Mouse (Mus musculus): ENCODE measurements around the gene Nckap5l. TPM values are rescaled to one million over a fixed set of nuclear protein-coding genes. Genes with fewer than 3 reads are reported as not detected.

Nckap5l gene
- total RNA-seq (2012; rRNA removed) = 5.9 and 6.3 TPM in 2 replicates

GRCm38 (mm10) chr15:99457606-99458401 lies at the start of gene Nckap5l:
Gene Nckap5l (minus strand): TSS chr15:99457748.
- TF ChIP-seq CHD2 (IDR thresholded peaks at IDR 0.05; ENCODE audit: low read depth, low read length) (no peak), HCFC1 (IDR thresholded peaks at IDR 0.05; ENCODE audit: borderline replicate concordance, insufficient read depth, low read length) (no peak)
- in situ Hi-C loops (cut with MboI; ENCODE audit: low sequenced_read_pairs in 2 of 2, unreplicated experiment in 2 of 2) = no loop called here
- H3K4me1 ChIP-seq (ENCODE audit: control insufficient read depth in 2 of 2, insufficient read depth in 2 of 2, low read length in 2 of 2, poor library complexity in 1 of 2) = peaks cover 2 to 17% of the 10 kb centered on the region in 2 experiments

GRCm38 (mm10) chr15:99505324-99506095 lies 48.0 kb upstream of the Nckap5l start:
- Histone ChIP-seq H3K36me3 (ENCODE audit: control insufficient read depth, insufficient read depth, low read length, poor library complexity, severe bottlenecking) (no peaks in the 10 kb centered on the region), H3K9ac (ENCODE audit: insufficient read depth, low read depth, low read length, poor library complexity, severe bottlenecking) (no peak overlapping the region), H3K4me3 (ENCODE audit: insufficient read depth in 1 of 2, low read depth in 1 of 2, low read length in 2 of 2, poor library complexity in 1 of 2, severe bottlenecking in 1 of 2) (no peak overlapping the region), H3K27ac (ENCODE audit: insufficient read depth, low read depth, low read length, poor library complexity, severe bottlenecking) (no peak overlapping the region), H3K4me1 (ENCODE audit: control insufficient read depth in 2 of 2, insufficient read depth in 2 of 2, low read length in 2 of 2, poor library complexity in 1 of 2) (peaks cover 0 to 4% of the 10 kb centered on the region in 2 experiments; a peak in 1 of 4 replicates), H3K9me3 (ENCODE audit: control insufficient read depth, insufficient read depth, low read depth, low read length) (no peaks in the 10 kb centered on the region)
- no peak for DNase-seq (ENCODE audit: low read depth, low spot score)
- in situ Hi-C loops (cut with MboI; ENCODE audit: low sequenced_read_pairs in 2 of 2, unreplicated experiment in 2 of 2) = no loop called here
- TF ChIP-seq CHD2 (IDR thresholded peaks at IDR 0.05; ENCODE audit: low read depth, low read length) (no peak), ZC3H11A (IDR thresholded peaks at IDR 0.05; ENCODE audit: borderline replicate concordance, low read depth, low read length) (no peak), MAFK (IDR thresholded peaks at IDR 0.05; ENCODE audit: insufficient read depth, low read depth, low read length) (no peak), ZNF384 (IDR thresholded peaks at IDR 0.05; ENCODE audit: low read depth, low read length) (no peak), HCFC1 (IDR thresholded peaks at IDR 0.05; ENCODE audit: borderline replicate concordance, insufficient read depth, low read length) (no peak)

More at GRCm38 (mm10) chr15:99457606-99458401, at the start of gene Nckap5l:
- H3K9me3 ChIP-seq (ENCODE audit: control insufficient read depth, insufficient read depth, low read depth, low read length) = no peaks in the 10 kb centered on the region
- H3K9ac ChIP-seq (ENCODE audit: insufficient read depth, low read depth, low read length, poor library complexity, severe bottlenecking) = peak within 1 kb of the TSS; percentile 67
- DNase-seq (ENCODE audit: low read depth, low spot score) = peak; percentile 91
- peak within 1 kb of the TSS; percentile 91 to 100 for H3K4me3 ChIP-seq (ENCODE audit: insufficient read depth in 1 of 2, low read depth in 1 of 2, low read length in 2 of 2, poor library complexity in 1 of 2, severe bottlenecking in 1 of 2)
- H3K27ac ChIP-seq (ENCODE audit: insufficient read depth, low read depth, low read length, poor library complexity, severe bottlenecking) = peak within 1 kb of the TSS; percentile 29; the same call in 1 of the 2 replicates
- no peaks in the 10 kb centered on the region for H3K36me3 ChIP-seq (ENCODE audit: control insufficient read depth, insufficient read depth, low read length, poor library complexity, severe bottlenecking)

- no peak overlapping the region for H3K4me3 ChIP-seq (ENCODE audit: insufficient read depth in 1 of 2, low read depth in 1 of 2, low read length in 2 of 2, poor library complexity in 1 of 2, severe bottlenecking in 1 of 2)
- in situ Hi-C loops (cut with MboI; ENCODE audit: low sequenced_read_pairs in 2 of 2, unreplicated experiment in 2 of 2) = no loop called here
- no peak overlapping the region for H3K27ac ChIP-seq (ENCODE audit: insufficient read depth, low read depth, low read length, poor library complexity, severe bottlenecking)
- H3K9me3 ChIP-seq (ENCODE audit: control insufficient read depth, insufficient read depth, low read depth, low read length) = no peaks in the 10 kb centered on the region
- no peak for TF ChIP-seq ZC3H11A (IDR thresholded peaks at IDR 0.05; ENCODE audit: borderline replicate concordance, low read depth, low read length)
- no peak for TF ChIP-seq HCFC1 (IDR thresholded peaks at IDR 0.05; ENCODE audit: borderline replicate concordance, insufficient read depth, low read length)
- TF ChIP-seq CHD2 (IDR thresholded peaks at IDR 0.05; ENCODE audit: low read depth, low read length) = no peak
- no peak for TF ChIP-seq ZNF384 (IDR thresholded peaks at IDR 0.05; ENCODE audit: low read depth, low read length)
- no peak for TF ChIP-seq MAFK (IDR thresholded peaks at IDR 0.05; ENCODE audit: insufficient read depth, low read depth, low read length)
- peaks cover 0 to 4% of the 10 kb centered on the region in 2 experiments; a peak in 1 of 4 replicates for H3K4me1 ChIP-seq (ENCODE audit: control insufficient read depth in 2 of 2, insufficient read depth in 2 of 2, low read length in 2 of 2, poor library complexity in 1 of 2)
- H3K36me3 ChIP-seq (ENCODE audit: control insufficient read depth, insufficient read depth, low read length, poor library complexity, severe bottlenecking) = no peaks in the 10 kb centered on the region
- DNase-seq (ENCODE audit: low read depth, low spot score) = no peak
- H3K9ac ChIP-seq (ENCODE audit: insufficient read depth, low read depth, low read length, poor library complexity, severe bottlenecking) = no peak overlapping the region
Measured at GRCm38 (mm10) chr15:99503256-99503655, 45.7 kb upstream of the Nckap5l start.

GRCm38 (mm10) chr15:99502311-99502831 lies 44.8 kb upstream of the Nckap5l start:
- no peak overlapping the region for H3K9ac ChIP-seq (ENCODE audit: insufficient read depth, low read depth, low read length, poor library complexity, severe bottlenecking)
- no peak overlapping the region for H3K4me3 ChIP-seq (ENCODE audit: insufficient read depth in 1 of 2, low read depth in 1 of 2, low read length in 2 of 2, poor library complexity in 1 of 2, severe bottlenecking in 1 of 2)
- no peaks in the 10 kb centered on the region for H3K9me3 ChIP-seq (ENCODE audit: control insufficient read depth, insufficient read depth, low read depth, low read length)
- DNase-seq (ENCODE audit: low read depth, low spot score) = no peak
- H3K36me3 ChIP-seq (ENCODE audit: control insufficient read depth, insufficient read depth, low read length, poor library complexity, severe bottlenecking) = no peaks in the 10 kb centered on the region
- H3K4me1 ChIP-seq (ENCODE audit: control insufficient read depth in 2 of 2, insufficient read depth in 2 of 2, low read length in 2 of 2, poor library complexity in 1 of 2) = peaks cover under 1 to 7% of the 10 kb centered on the region in 2 experiments; a peak in 2 of 4 replicates
- in situ Hi-C loops (cut with MboI; ENCODE audit: low sequenced_read_pairs in 2 of 2, unreplicated experiment in 2 of 2) = no loop called here
- no peak overlapping the region for H3K27ac ChIP-seq (ENCODE audit: insufficient read depth, low read depth, low read length, poor library complexity, severe bottlenecking)
- TF ChIP-seq HCFC1 (IDR thresholded peaks at IDR 0.05; ENCODE audit: borderline replicate concordance, insufficient read depth, low read length) (no peak), ZC3H11A (IDR thresholded peaks at IDR 0.05; ENCODE audit: borderline replicate concordance, low read depth, low read length) (no peak), CHD2 (IDR thresholded peaks at IDR 0.05; ENCODE audit: low read depth, low read length) (no peak), MAFK (IDR thresholded peaks at IDR 0.05; ENCODE audit: insufficient read depth, low read depth, low read length) (peak; percentile 39; the same call in 1 of the 2 replicates), ZNF384 (IDR thresholded peaks at IDR 0.05; ENCODE audit: low read depth, low read length) (no peak)

Data from ES-E14 (cell line).